ENCODE assay signal across 13 mouse cellular contexts in the genomic region with DNA sequence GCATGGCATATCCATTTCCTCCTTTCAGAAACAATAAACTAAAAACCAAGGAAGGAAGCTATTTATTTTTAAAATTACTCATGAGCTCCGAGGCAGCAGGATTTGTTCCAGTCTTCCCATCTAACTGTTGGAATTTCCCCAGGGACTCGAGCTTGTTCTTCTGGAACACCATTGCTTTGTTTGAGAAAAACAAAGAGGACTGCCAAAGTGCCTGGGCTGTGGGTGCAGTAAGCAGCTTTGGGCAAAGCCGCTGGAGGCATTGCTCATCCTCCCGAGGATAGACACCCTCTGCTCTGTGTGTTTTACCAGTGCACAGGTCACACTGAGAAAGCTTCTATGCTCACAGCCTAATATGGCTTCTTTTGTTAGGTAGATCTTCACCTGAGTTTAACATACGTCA. TPM values are rescaled to one million over a fixed set of nuclear protein-coding genes. Genes with fewer than 3 reads are reported as not detected.
A peak's percentile ranks its signal among the peaks of the same experiment; 100 is the strongest.
DNase-seq lines count a peak whose midpoint lies in the region; ATAC-seq lines count a peak whose summit lies in the region.
"Had no signal": no experiment of that assay in that cellular context is flagged by ENCODE, and none has a peak within 500 bp of the region (broad histone marks: within the 10 kb centered on the region; RNA-seq: fewer than 3 reads in every experiment).

No protein-coding gene starts in this region.

- no peak overlapping the region for H3K4me3 ChIP-seq in embryonic facial prominence, embryonic 11.5 days (ENCODE audit: low read depth, low read length)
- no peak overlapping the region for H3K4me3 ChIP-seq in embryonic facial prominence, embryonic 10.5 days
- H3K4me3 ChIP-seq: neural tube, embryonic 13.5 days had no signal

- H3K4me2 ChIP-seq in embryonic facial prominence, embryonic 11.5 days (ENCODE audit: low read depth, low read length), result no peak overlapping the region
- H3K4me2 ChIP-seq: midbrain, embryonic 11.5 days; neural tube, embryonic 13.5 days had no signal

- peak; percentile 9 for DNase-seq in embryonic facial prominence, embryonic 11.5 days (ENCODE audit: low spot score)
- DNase-seq in embryonic facial prominence, embryonic 10.5 days (ENCODE audit: low spot score), result no peak
- DNase-seq in kidney, adult 8-10 months, result peak; percentile 15 to 32
- no peak for DNase-seq in kidney, postnatal 4 days
- peak; percentile 39 for DNase-seq in 3T3-L1 (ENCODE audit: low read depth, low spot score)
- DNase-seq in fibroblast of lung, adult 2 months (ENCODE audit: low read depth), result peak; percentile 18
- no peak for DNase-seq in left cerebral cortex, postnatal 36 days (ENCODE audit: low spot score in 2 of 2)
- DNase-seq in left cerebral cortex, adult 11 months (ENCODE audit: low spot score), result no peak
- DNase-seq: cerebellum, adult 11-12 months; liver, postnatal 0 days; thymus, postnatal 25 days had no signal

- H3K4me1 ChIP-seq in embryonic facial prominence, embryonic 11.5 days (ENCODE audit: control insufficient read depth, insufficient read depth, low read length), result no peaks in the 10 kb centered on the region
- no peaks in the 10 kb centered on the region for H3K4me1 ChIP-seq in embryonic facial prominence, embryonic 10.5 days

- intact Hi-C loops in left cerebral cortex, postnatal 36 days (cut with DNase I), result no loop called here

- no peaks in the 10 kb centered on the region for H3K27me3 ChIP-seq in embryonic facial prominence, embryonic 11.5 days (ENCODE audit: control insufficient read depth, insufficient read depth, low read length)
- H3K27me3 ChIP-seq in embryonic facial prominence, embryonic 10.5 days (replicated peaks; ENCODE audit: low read depth, poor library complexity, severe bottlenecking), result no peaks in the 10 kb centered on the region
- H3K27me3 ChIP-seq: neural tube, embryonic 13.5 days had no signal

- H3K9ac ChIP-seq in embryonic facial prominence, embryonic 11.5 days (replicated peaks; ENCODE audit: low read length), result no peak overlapping the region
- H3K9ac ChIP-seq: liver, postnatal 0 days; neural tube, embryonic 13.5 days had no signal

- WGBS in embryonic facial prominence, embryonic 11.5 days, result 25% methylated on average over 5 of the region's 5 CpGs
- WGBS in embryonic facial prominence, embryonic 10.5 days, result 29% methylated on average over 5 of the region's 5 CpGs

- H3K36me3 ChIP-seq in embryonic facial prominence, embryonic 11.5 days (replicated peaks; ENCODE audit: control insufficient read depth, insufficient read depth, low read depth, low read length), result no peaks in the 10 kb centered on the region
- H3K36me3 ChIP-seq in embryonic facial prominence, embryonic 10.5 days (replicated peaks), result no peaks in the 10 kb centered on the region
- H3K36me3 ChIP-seq: neural tube, embryonic 13.5 days had no signal

- no peaks in the 10 kb centered on the region for H3K9me3 ChIP-seq in embryonic facial prominence, embryonic 11.5 days (replicated peaks; ENCODE audit: control insufficient read depth, low read length)
- H3K9me3 ChIP-seq in embryonic facial prominence, embryonic 10.5 days, result no peaks in the 10 kb centered on the region
- H3K9me3 ChIP-seq: neural tube, embryonic 13.5 days had no signal

- no peak for ATAC-seq in embryonic facial prominence, embryonic 11.5 days (replicated peaks; ENCODE audit: insufficient number of reproducible peaks, low FRiP score, low TSS enrichment, low read depth)
- ATAC-seq: liver, postnatal 0 days had no signal

- no peak overlapping the region for H3K27ac ChIP-seq in embryonic facial prominence, embryonic 11.5 days (replicated peaks; ENCODE audit: low read depth, low read length)
- H3K27ac ChIP-seq in embryonic facial prominence, embryonic 10.5 days (replicated peaks), result no peak overlapping the region
- H3K27ac ChIP-seq: neural tube, embryonic 13.5 days had no signal

RNA-seq across cellular contexts. Expression of gene Twistnb, which starts 26.8 kb away (rescaled TPM):
- 56.9 and 61.9 TPM in 2 replicates for polyA plus RNA-seq in embryonic facial prominence, embryonic 11.5 days (2014; fragmentation: Nextera tagmentation; extraction: Ambion mirVana)
- 76.5 and 91.3 TPM in 2 replicates for polyA plus RNA-seq in embryonic facial prominence, embryonic 10.5 days (2016; fragmentation: Nextera tagmentation; extraction: Ambion mirVana)
- total RNA-seq in left cerebral cortex, postnatal 36 days (2021), result 10 to 100 TPM; 13.3 to 13.7 TPM

Comparison
In these comparisons a context has a peak if more than half of its experiments do, and no peak if none do; other contexts are left out.
1. DNase-seq: peak in embryonic facial prominence, embryonic 11.5 days (single experiment), kidney, adult 8-10 months (2 of 2), 3T3-L1 (single experiment) and fibroblast of lung, adult 2 months (single experiment); none in embryonic facial prominence, embryonic 10.5 days (single experiment), kidney, postnatal 4 days (0 of 2), left cerebral cortex, postnatal 36 days (0 of 2) and left cerebral cortex, adult 11 months (single experiment).